Mouse (Mus musculus) cerebellum, postnatal 25 days (tissue): ENCODE measurements around the gene Exoc6.
A peak's percentile ranks its signal among the peaks of the same experiment; 100 is the strongest.

Source experiments
- DNase-seq, 2 experiments: peaks; one replicate each; pipeline ENCODE4 v3.0.0; 2021; ENCODE audit warnings: mixed read lengths in 2 of 2

Gene Exoc6

GRCm38 (mm10) chr19:37580438-37580837 lies 30.2 kb downstream of the Exoc6 start:
- DNase-seq = no peak

GRCm38 (mm10) chr19:37585210-37585609 lies 35.0 kb downstream of the Exoc6 start:
- no peak for DNase-seq

GRCm38 (mm10) chr19:37585684-37586083 lies 35.5 kb downstream of the Exoc6 start:
- no peak for DNase-seq

- no peak for DNase-seq
These were observed 40.3 kb downstream of the Exoc6 start for GRCm38 (mm10) chr19:37590544-37590943.

GRCm38 (mm10) chr19:37601968-37602848 lies 52.0 kb downstream of the Exoc6 start:
- peak in 1 of 2 experiments; percentile 33 for DNase-seq

GRCm38 (mm10) chr19:37609991-37610390 lies 59.8 kb downstream of the Exoc6 start:
- DNase-seq = no peak

GRCm38 (mm10) chr19:37612893-37613292 lies 62.7 kb downstream of the Exoc6 start:
- DNase-seq = no peak

- no peak for DNase-seq
These were observed 64.9 kb downstream of the Exoc6 start for GRCm38 (mm10) chr19:37615039-37615630.

GRCm38 (mm10) chr19:37647994-37648393 lies 97.8 kb downstream of the Exoc6 start:
- DNase-seq = no peak

- no peak for DNase-seq
These were observed 100.3 kb downstream of the Exoc6 start for GRCm38 (mm10) chr19:37650526-37650925.

GRCm38 (mm10) chr19:37654012-37654411 lies 103.8 kb downstream of the Exoc6 start:
- DNase-seq = no peak

GRCm38 (mm10) chr19:37656441-37656840 lies 106.2 kb downstream of the Exoc6 start:
- no peak for DNase-seq

- no peak for DNase-seq
These were observed 115.0 kb downstream of the Exoc6 start for GRCm38 (mm10) chr19:37665256-37665655.

- DNase-seq = no peak
These were observed 117.8 kb downstream of the Exoc6 start for GRCm38 (mm10) chr19:37667855-37668594.

- no peak for DNase-seq
These were observed 118.4 kb downstream of the Exoc6 start for GRCm38 (mm10) chr19:37668657-37669056.

- no peak for DNase-seq
These were observed 119.3 kb downstream of the Exoc6 start for GRCm38 (mm10) chr19:37669486-37669885.

- DNase-seq = no peak
These were observed 123.2 kb downstream of the Exoc6 start for GRCm38 (mm10) chr19:37673393-37673792.

GRCm38 (mm10) chr19:37685281-37685680 lies 135.1 kb downstream of the Exoc6 start, which contains the start of gene Cyp26c1:
TSS of gene Cyp26c1 (plus strand) at chr19:37685581.
- DNase-seq = no peak

- no peak for DNase-seq
These were observed 136.1 kb downstream of the Exoc6 start for GRCm38 (mm10) chr19:37686347-37686746.

- no peak for DNase-seq
These were observed 137.0 kb downstream of the Exoc6 start for GRCm38 (mm10) chr19:37686941-37687850.

GRCm38 (mm10) chr19:37689478-37689877 lies 139.3 kb downstream of the Exoc6 start:
- no peak for DNase-seq

- DNase-seq = no peak
These were observed 140.5 kb downstream of the Exoc6 start for GRCm38 (mm10) chr19:37690716-37691115.
